15 mouse cellular contexts compared by ENCODE assay signal in the genomic region with DNA sequence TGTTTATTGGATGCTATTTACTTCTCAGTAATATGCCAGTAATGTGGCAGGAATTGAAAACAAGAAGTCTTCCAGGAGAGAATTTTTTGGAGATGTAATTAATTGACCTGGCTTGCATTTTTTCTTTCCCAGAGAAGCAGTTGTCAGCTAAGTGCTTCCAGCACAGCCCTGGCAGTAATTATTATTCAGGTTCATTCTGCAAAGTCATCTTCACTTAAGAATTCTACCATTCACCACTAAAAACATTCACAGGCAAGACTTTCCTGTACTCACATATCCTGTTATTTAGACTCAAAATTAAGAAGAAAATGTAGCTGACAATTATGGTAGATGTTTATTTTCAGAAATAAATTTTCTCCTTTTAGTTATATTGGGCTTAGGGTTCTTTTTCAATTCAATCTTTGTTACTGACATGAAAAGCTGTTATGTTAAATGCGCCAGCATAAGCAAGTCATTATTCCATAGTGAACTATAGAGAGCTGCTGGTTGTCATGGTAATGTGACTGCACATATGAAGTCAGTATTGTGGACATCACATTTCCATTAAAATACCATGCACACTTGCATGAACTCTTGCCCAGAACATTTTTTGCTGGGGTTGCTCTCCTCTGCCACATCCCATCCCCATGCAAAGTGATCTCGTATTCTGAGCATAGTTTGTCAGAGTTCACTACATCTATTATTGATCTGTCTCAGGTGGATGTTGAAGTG. TPM values are rescaled to one million over a fixed set of nuclear protein-coding genes. Genes with fewer than 3 reads are reported as not detected.
DNase-seq lines count a peak whose midpoint lies in the region; ATAC-seq lines count a peak whose summit lies in the region.
"Had no signal": no experiment of that assay in that cellular context is flagged by ENCODE, and none has a peak within 500 bp of the region (broad histone marks: within the 10 kb centered on the region; RNA-seq: fewer than 3 reads in every experiment).

No protein-coding gene starts in this region.

- no peaks in the 10 kb centered on the region for H3K27me3 ChIP-seq in forebrain, embryonic 12.5 days
- no peaks in the 10 kb centered on the region for H3K27me3 ChIP-seq in hindbrain, embryonic 14.5 days (ENCODE audit: control insufficient read depth, insufficient read depth, low read length)
- no peaks in the 10 kb centered on the region for H3K27me3 ChIP-seq in midbrain, embryonic 16.5 days (ENCODE audit: control insufficient read depth, insufficient read depth, low read depth, low read length)
- H3K27me3 ChIP-seq: embryonic facial prominence, embryonic 13.5 days; heart, embryonic 12.5 days; kidney, embryonic 15.5 days; neural tube, embryonic 13.5 days had no signal

- WGBS in forebrain, embryonic 12.5 days: 24% methylated on average over 2 of the region's 2 CpGs
- WGBS in hindbrain, embryonic 14.5 days: 14% methylated on average over 2 of the region's 2 CpGs
- 13% methylated on average over 2 of the region's 2 CpGs for WGBS in midbrain, embryonic 16.5 days

- H3K4me2 ChIP-seq in forebrain, embryonic 12.5 days: no peak overlapping the region
- no peak overlapping the region for H3K4me2 ChIP-seq in hindbrain, embryonic 14.5 days (replicated peaks)
- no peak overlapping the region for H3K4me2 ChIP-seq in midbrain, embryonic 16.5 days (ENCODE audit: low read length)
- H3K4me2 ChIP-seq: embryonic facial prominence, embryonic 13.5 days; heart, embryonic 12.5 days; kidney, embryonic 15.5 days; neural tube, embryonic 13.5 days had no signal

- no peak overlapping the region for H3K27ac ChIP-seq in forebrain, embryonic 12.5 days
- 0 out of 2 replicates have a peak overlapping the region, but pooled peaks have one; percentile 5 for H3K27ac ChIP-seq in hindbrain, embryonic 14.5 days
- H3K27ac ChIP-seq in midbrain, embryonic 16.5 days (ENCODE audit: low read length): no peak overlapping the region
- H3K27ac ChIP-seq: embryonic facial prominence, embryonic 13.5 days; kidney, embryonic 15.5 days; limb, embryonic 10.5 days; neural tube, embryonic 13.5 days had no signal

- H3K4me1 ChIP-seq in forebrain, embryonic 12.5 days: peaks cover 3% of the 10 kb centered on the region
- peaks cover 4% of the 10 kb centered on the region; the same call in 1 of the 2 replicates for H3K4me1 ChIP-seq in hindbrain, embryonic 14.5 days (replicated peaks; ENCODE audit: control insufficient read depth, insufficient read depth, low read length)
- peaks cover 6% of the 10 kb centered on the region for H3K4me1 ChIP-seq in midbrain, embryonic 16.5 days (ENCODE audit: control insufficient read depth, insufficient read depth, low read length)
- H3K4me1 ChIP-seq: embryonic facial prominence, embryonic 13.5 days; heart, embryonic 12.5 days; kidney, embryonic 15.5 days; limb, embryonic 10.5 days had no signal

- peak; percentile 26 for DNase-seq in brain, embryonic 18.5 days (ENCODE audit: low read depth, low spot score)
- DNase-seq in hindbrain, embryonic 14.5 days (ENCODE audit: low spot score): peak; percentile 29
- DNase-seq in lung, adult 18-20 months: no peak
- DNase-seq in kidney, postnatal 4 days: no peak
- DNase-seq in kidney, adult 8-10 months: no peak
- DNase-seq: cerebellum, adult 8-10 months; layer of hippocampus, adult 9-11 months; right cerebral cortex, postnatal 14 days had no signal

- no peaks in the 10 kb centered on the region for H3K36me3 ChIP-seq in forebrain, embryonic 12.5 days (replicated peaks)
- no peaks in the 10 kb centered on the region for H3K36me3 ChIP-seq in hindbrain, embryonic 14.5 days (replicated peaks; ENCODE audit: control insufficient read depth, insufficient read depth)
- no peaks in the 10 kb centered on the region for H3K36me3 ChIP-seq in midbrain, embryonic 16.5 days (ENCODE audit: control insufficient read depth, insufficient read depth, low read length)
- H3K36me3 ChIP-seq: embryonic facial prominence, embryonic 13.5 days; heart, embryonic 12.5 days; kidney, embryonic 15.5 days; limb, embryonic 10.5 days; neural tube, embryonic 13.5 days had no signal

- H3K4me3 ChIP-seq in forebrain, embryonic 12.5 days (replicated peaks): no peak overlapping the region
- no peak overlapping the region for H3K4me3 ChIP-seq in hindbrain, embryonic 14.5 days (replicated peaks; ENCODE audit: low read length)
- no peak overlapping the region for H3K4me3 ChIP-seq in midbrain, embryonic 16.5 days (ENCODE audit: low read depth, low read length)
- H3K4me3 ChIP-seq: embryonic facial prominence, embryonic 13.5 days; heart, embryonic 12.5 days; kidney, embryonic 15.5 days; limb, embryonic 10.5 days; neural tube, embryonic 13.5 days had no signal

- H3K9ac ChIP-seq in forebrain, embryonic 12.5 days: no peak overlapping the region
- H3K9ac ChIP-seq in hindbrain, embryonic 14.5 days: no peak overlapping the region
- no peak overlapping the region for H3K9ac ChIP-seq in midbrain, embryonic 16.5 days (ENCODE audit: low read depth, low read length)
- H3K9ac ChIP-seq: embryonic facial prominence, embryonic 13.5 days; heart, embryonic 12.5 days; kidney, embryonic 15.5 days; neural tube, embryonic 13.5 days had no signal

- no peaks in the 10 kb centered on the region for H3K9me3 ChIP-seq in forebrain, embryonic 12.5 days
- H3K9me3 ChIP-seq in hindbrain, embryonic 14.5 days (ENCODE audit: control insufficient read depth, low read length): no peaks in the 10 kb centered on the region
- H3K9me3 ChIP-seq in midbrain, embryonic 16.5 days (replicated peaks; ENCODE audit: control insufficient read depth, low read length, poor library complexity, severe bottlenecking): no peaks in the 10 kb centered on the region
- H3K9me3 ChIP-seq: embryonic facial prominence, embryonic 13.5 days; heart, embryonic 12.5 days; kidney, embryonic 15.5 days; limb, embryonic 10.5 days; neural tube, embryonic 13.5 days had no signal

- peak; percentile 84 for ATAC-seq in forebrain, embryonic 12.5 days (ENCODE audit: low FRiP score)
- peak; percentile 77 for ATAC-seq in hindbrain, embryonic 14.5 days (ENCODE audit: low FRiP score)
- ATAC-seq in midbrain, embryonic 16.5 days: peak; percentile 93

RNA-seq across cellular contexts. Expression of a gene that starts 59.3 kb away (rescaled TPM):
- polyA plus RNA-seq in forebrain, embryonic 12.5 days (2016; fragmentation: Nextera tagmentation; extraction: Ambion mirVana): 2.7 and 3.2 TPM in 2 replicates
- 1.9 and 2.1 TPM in 2 replicates for polyA plus RNA-seq in hindbrain, embryonic 14.5 days (2014; fragmentation: Nextera tagmentation; extraction: Ambion mirVana)
- 1.7 and 2.2 TPM in 2 replicates for polyA plus RNA-seq in midbrain, embryonic 16.5 days (2015; fragmentation: Nextera tagmentation; extraction: Ambion mirVana)

Comparison
In these comparisons a context has a peak if more than half of its experiments do, and no peak if none do; other contexts are left out.
1. DNase-seq: peak in brain, embryonic 18.5 days (single experiment) and hindbrain, embryonic 14.5 days (single experiment); none in lung, adult 18-20 months (0 of 2), kidney, postnatal 4 days (0 of 2) and kidney, adult 8-10 months (0 of 2).
2. Peak in every context shown above with its lines, with median percentiles within 50 percentile points of each other: ATAC-seq.